Mouse (Mus musculus): ENCODE data around the gene Fuk. TPM values are rescaled to one million over a fixed set of nuclear protein-coding genes. Genes with fewer than 3 reads are reported as not detected.

Fuk gene
- polyA plus RNA-seq (2015; fragmentation: Nextera tagmentation; extraction: Ambion mirVana): 10.1 and 10.7 TPM in 2 replicates

DNA sequence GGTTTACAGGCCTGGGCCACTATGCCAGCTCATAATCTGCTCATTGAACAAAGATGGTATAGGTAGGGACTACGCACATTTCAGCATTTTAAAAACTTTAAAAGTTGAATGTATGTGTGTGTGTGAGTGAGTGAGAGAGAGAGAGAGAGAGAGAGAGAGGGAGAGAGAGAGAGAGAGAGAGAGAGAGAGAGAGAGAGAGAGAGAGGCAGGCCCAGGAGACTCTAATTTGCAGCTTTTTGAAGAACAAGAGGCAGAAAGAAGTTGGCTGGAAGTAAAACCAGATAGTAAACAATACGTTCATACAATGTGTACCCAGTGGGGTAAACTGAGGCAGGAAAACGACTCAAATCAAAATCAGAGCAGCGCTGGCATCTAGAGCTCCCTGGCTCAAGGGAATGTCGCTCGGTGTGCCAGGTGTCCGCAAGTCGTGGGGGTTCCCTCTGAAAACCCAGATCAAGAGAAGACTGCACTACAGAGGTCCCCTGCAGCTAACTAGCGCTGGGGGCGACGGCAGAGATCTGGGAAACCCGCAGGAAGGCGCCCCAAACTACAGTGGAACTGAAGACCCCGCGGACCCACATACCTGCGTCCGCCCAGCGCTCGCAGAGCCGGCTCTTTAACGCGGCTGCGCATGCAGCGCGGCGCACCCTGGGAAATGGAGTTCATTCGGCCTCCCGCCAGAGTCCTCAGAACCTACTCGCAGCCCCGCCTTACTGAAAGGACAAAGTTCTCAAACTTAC, at the start of gene Fuk:
Gene Fuk (minus strand): TSS at position 650 of the 740 bp plus-strand sequence.
- Histone ChIP-seq H3K27ac (no peak within 1 kb of the TSS), H3K36me3 (ENCODE audit: insufficient read depth, low read length) (0 out of 2 replicates have a peak, but pooled peaks cover 3% of the 10 kb centered on the region), H3K9me3 (replicated peaks; ENCODE audit: low read length) (no peaks in the 10 kb centered on the region), H3K9ac (ENCODE audit: low read depth, low read length) (peak within 1 kb of the TSS; percentile 74), H3K4me2 (ENCODE audit: low read length) (peak within 1 kb of the TSS; percentile 63), H3K27me3 (ENCODE audit: insufficient read depth, low read length) (no peaks in the 10 kb centered on the region), H3K4me1 (replicated peaks; ENCODE audit: insufficient read depth, low read length) (no peaks in the 10 kb centered on the region; the same call in 1 of the 2 replicates), H3K4me3 (replicated peaks; ENCODE audit: low read depth, low read length) (peak within 1 kb of the TSS; percentile 71)
- DNase-seq (ENCODE audit: low spot score) (peak; percentile 86), ATAC-seq (replicated peaks; ENCODE audit: low FRiP score, low read depth) (peak; percentile 92)
- WGBS: 3% methylated on average over 30 of the region's 30 CpGs
- no peak for TF ChIP-seq CTCF (IDR thresholded peaks at IDR 0.05; ENCODE audit: low read depth)

- Histone ChIP-seq H3K36me3 (ENCODE audit: insufficient read depth, low read length) (no peaks in the 10 kb centered on the region), H3K9me3 (replicated peaks; ENCODE audit: low read length) (no peaks in the 10 kb centered on the region), H3K4me1 (replicated peaks; ENCODE audit: insufficient read depth, low read length) (peaks cover 6% of the 10 kb centered on the region; the same call in 1 of the 2 replicates), H3K27ac (no peak overlapping the region), H3K27me3 (ENCODE audit: insufficient read depth, low read length) (no peaks in the 10 kb centered on the region), H3K4me3 (replicated peaks; ENCODE audit: low read depth, low read length) (no peak overlapping the region), H3K4me2 (ENCODE audit: low read length) (peak overlapping the region; percentile 13; the same call in 1 of the 2 replicates), H3K9ac (ENCODE audit: low read depth, low read length) (no peak overlapping the region)
- DNase-seq (ENCODE audit: low spot score) (no peak), ATAC-seq (replicated peaks; ENCODE audit: low FRiP score, low read depth) (no peak)
- TF ChIP-seq CTCF (IDR thresholded peaks at IDR 0.05; ENCODE audit: low read depth): no peak
- WGBS: 63% methylated on average over 17 of the region's 17 CpGs
Measured at GRCm38 (mm10) chr8:110950065-110950484, 47.8 kb upstream of the Fuk start.

GRCm38 (mm10) chr8:110945716-110946115, 43.4 kb upstream of the Fuk start:
- DNase-seq (ENCODE audit: low spot score): no peak
- 78% methylated on average over 4 of the region's 4 CpGs for WGBS

DNA sequence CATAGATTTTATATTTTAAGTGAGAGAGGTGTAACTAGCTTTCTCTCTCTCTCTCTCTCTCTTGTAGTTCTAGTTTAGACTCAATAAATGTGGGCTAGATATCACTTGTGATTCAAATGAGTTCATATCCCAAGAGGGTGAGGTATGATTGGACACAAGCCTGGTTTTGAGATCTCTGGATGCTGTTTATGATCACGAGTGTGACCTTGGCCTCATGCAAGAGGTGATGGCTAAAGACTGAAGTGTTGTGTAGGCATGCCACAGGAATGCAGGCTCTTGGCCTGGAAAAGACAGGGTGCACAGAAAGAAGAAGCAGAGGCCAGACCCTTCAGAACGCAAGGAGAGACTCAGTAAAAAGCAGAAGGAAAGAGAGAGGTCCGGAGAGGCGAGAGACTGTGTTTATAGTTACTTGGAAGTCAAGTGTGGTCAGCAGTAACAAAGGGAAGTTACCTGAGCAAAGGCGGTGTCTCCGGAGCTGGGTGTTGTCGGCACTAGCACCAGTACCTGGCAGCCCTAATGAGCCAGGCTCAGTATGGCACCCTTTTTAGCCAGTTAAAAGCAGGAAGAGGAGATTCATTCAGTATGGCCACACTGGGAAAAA, 42.1 kb upstream of the Fuk start:
- Histone ChIP-seq H3K27ac (no peak overlapping the region), H3K4me2 (ENCODE audit: low read length) (no peak overlapping the region), H3K4me3 (replicated peaks; ENCODE audit: low read depth, low read length) (no peak overlapping the region), H3K9ac (ENCODE audit: low read depth, low read length) (no peak overlapping the region), H3K4me1 (replicated peaks; ENCODE audit: insufficient read depth, low read length) (peaks cover 21% of the 10 kb centered on the region), H3K36me3 (ENCODE audit: insufficient read depth, low read length) (no peaks in the 10 kb centered on the region), H3K9me3 (replicated peaks; ENCODE audit: low read length) (no peaks in the 10 kb centered on the region), H3K27me3 (ENCODE audit: insufficient read depth, low read length) (no peaks in the 10 kb centered on the region)
- 87% methylated on average over 7 of the region's 7 CpGs for WGBS
- no peak for TF ChIP-seq CTCF (IDR thresholded peaks at IDR 0.05; ENCODE audit: low read depth)
- no peak for ATAC-seq (replicated peaks; ENCODE audit: low FRiP score, low read depth)
- DNase-seq (ENCODE audit: low spot score): no peak

More at GRCm38 (mm10) chr8:110945716-110946115, 43.4 kb upstream of the Fuk start:
- no peaks in the 10 kb centered on the region for H3K36me3 ChIP-seq (ENCODE audit: insufficient read depth, low read length)
- no peaks in the 10 kb centered on the region for H3K9me3 ChIP-seq (replicated peaks; ENCODE audit: low read length)
- H3K9ac ChIP-seq (ENCODE audit: low read depth, low read length): no peak overlapping the region
- no peak overlapping the region for H3K4me2 ChIP-seq (ENCODE audit: low read length)
- H3K4me3 ChIP-seq (replicated peaks; ENCODE audit: low read depth, low read length): no peak overlapping the region
- no peak for ATAC-seq (replicated peaks; ENCODE audit: low FRiP score, low read depth)
- no peak for TF ChIP-seq CTCF (IDR thresholded peaks at IDR 0.05; ENCODE audit: low read depth)
- H3K4me1 ChIP-seq (replicated peaks; ENCODE audit: insufficient read depth, low read length): peaks cover 14% of the 10 kb centered on the region
- no peaks in the 10 kb centered on the region for H3K27me3 ChIP-seq (ENCODE audit: insufficient read depth, low read length)
- no peak overlapping the region for H3K27ac ChIP-seq

DNA sequence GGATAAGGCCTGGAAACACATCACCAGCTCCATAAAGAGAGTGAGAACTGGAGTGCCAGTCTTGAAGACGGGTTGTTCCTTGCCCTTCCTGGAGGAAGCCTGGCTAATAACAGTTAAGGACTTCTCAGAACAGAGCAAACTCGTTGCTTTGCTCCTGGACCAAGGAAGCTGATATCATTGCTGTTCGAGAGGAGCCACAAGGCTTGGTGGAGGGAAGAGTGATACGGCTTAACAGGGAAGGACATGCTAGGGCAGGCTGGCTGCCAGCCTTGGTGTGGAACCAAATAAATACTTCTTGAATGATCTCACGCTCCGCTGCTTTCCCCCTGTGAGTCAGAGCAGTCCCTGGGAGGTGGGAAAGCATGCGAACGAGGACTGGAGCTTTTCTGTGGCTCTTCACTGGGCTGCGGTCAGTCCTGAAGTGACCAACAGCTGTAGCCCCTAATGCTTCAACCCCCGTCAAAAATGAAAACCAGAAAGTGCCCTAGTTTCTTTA, 39.2 kb upstream of the Fuk start:
- H3K4me2 ChIP-seq (ENCODE audit: low read length): 0 out of 2 replicates have a peak overlapping the region, but pooled peaks have one; percentile 7
- 28% methylated on average over 10 of the region's 10 CpGs for WGBS
- DNase-seq (ENCODE audit: low spot score) (peak; percentile 84), ATAC-seq (replicated peaks; ENCODE audit: low FRiP score, low read depth) (peak; percentile 86)
- no peak for TF ChIP-seq CTCF (IDR thresholded peaks at IDR 0.05; ENCODE audit: low read depth)
- no peaks in the 10 kb centered on the region for H3K9me3 ChIP-seq (replicated peaks; ENCODE audit: low read length)
- H3K9ac ChIP-seq (ENCODE audit: low read depth, low read length): peak overlapping the region; percentile 27; the same call in 1 of the 2 replicates
- no peaks in the 10 kb centered on the region for H3K27me3 ChIP-seq (ENCODE audit: insufficient read depth, low read length)
- H3K4me1 ChIP-seq (replicated peaks; ENCODE audit: insufficient read depth, low read length): peaks cover 24% of the 10 kb centered on the region
- no peak overlapping the region for H3K4me3 ChIP-seq (replicated peaks; ENCODE audit: low read depth, low read length)
- H3K36me3 ChIP-seq (ENCODE audit: insufficient read depth, low read length): no peaks in the 10 kb centered on the region
- H3K27ac ChIP-seq: peak overlapping the region; percentile 82

DNA sequence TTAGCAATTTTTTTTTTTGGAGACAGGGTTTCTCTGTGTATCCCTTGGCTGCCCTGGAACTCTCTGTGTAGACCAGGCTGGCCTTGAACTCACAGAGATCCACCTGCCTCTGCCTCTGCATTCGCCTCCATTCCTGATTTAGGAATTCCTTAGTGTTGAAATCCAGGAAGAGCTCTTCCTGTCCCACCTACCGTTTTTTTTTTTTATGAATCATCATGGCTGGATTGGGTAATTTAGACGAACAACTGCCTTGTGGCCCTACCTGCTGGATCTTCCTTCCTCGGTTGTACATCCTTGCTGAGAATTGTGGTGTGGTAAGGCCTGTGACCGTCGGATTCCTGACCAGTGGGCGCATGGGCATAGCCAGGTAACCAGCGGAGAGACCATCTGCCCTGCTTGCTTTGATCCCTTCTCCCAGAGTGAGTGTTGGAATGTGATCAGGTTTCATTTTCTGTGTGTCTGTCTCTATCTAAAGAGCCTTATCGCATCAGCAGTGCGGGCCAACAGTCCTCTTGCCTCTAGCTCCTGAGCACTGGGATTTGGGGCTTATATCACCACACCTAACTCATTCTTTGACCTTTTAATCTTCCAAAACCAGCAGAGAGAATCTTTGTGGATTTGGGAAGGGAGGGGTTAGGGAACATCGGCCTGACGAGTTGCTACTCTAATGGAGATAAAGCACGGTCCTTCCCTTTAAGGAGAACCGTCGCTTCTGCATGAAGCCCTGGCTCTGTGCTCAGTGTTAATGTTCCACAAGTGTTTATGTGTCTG, 38.6 kb upstream of the Fuk start:
- ATAC-seq (replicated peaks; ENCODE audit: low FRiP score, low read depth) (no peak), DNase-seq (ENCODE audit: low spot score) (no peak)
- Histone ChIP-seq H3K4me1 (replicated peaks; ENCODE audit: insufficient read depth, low read length) (peaks cover 24% of the 10 kb centered on the region), H3K36me3 (ENCODE audit: insufficient read depth, low read length) (no peaks in the 10 kb centered on the region), H3K9me3 (replicated peaks; ENCODE audit: low read length) (no peaks in the 10 kb centered on the region), H3K27me3 (ENCODE audit: insufficient read depth, low read length) (no peaks in the 10 kb centered on the region), H3K4me2 (ENCODE audit: low read length) (0 out of 2 replicates have a peak overlapping the region, but pooled peaks have one; percentile 7), H3K9ac (ENCODE audit: low read depth, low read length) (peak overlapping the region; percentile 27; the same call in 1 of the 2 replicates), H3K4me3 (replicated peaks; ENCODE audit: low read depth, low read length) (no peak overlapping the region), H3K27ac (peak overlapping the region; percentile 82)
- no peak for TF ChIP-seq CTCF (IDR thresholded peaks at IDR 0.05; ENCODE audit: low read depth)
- WGBS: 65% methylated on average over 15 of the region's 15 CpGs

Data from kidney, postnatal 0 days (tissue).